Mouse (Mus musculus) spleen, adult 2 months (tissue): ENCODE data around the gene Eif4a2.

ENCODE experiments used
- CTCF ChIP-seq: fragments of 200-500 bp; IDR thresholded peaks from 2 replicates; pipeline ENCODE4 v1.5.1; 2011; ENCODE audit warnings: mild to moderate bottlenecking, inconsistent platforms; ENCODE audit not compliant: insufficient read depth, insufficient read length, insufficient replicate concordance; ENCODE audit errors: extremely low read depth
- POLR2A ChIP-seq: fragments of 200-500 bp; IDR thresholded peaks from 2 replicates; pipeline ENCODE4 v1.6.1; 2011; ENCODE audit warnings: low read depth, low read length, inconsistent platforms

DNA sequence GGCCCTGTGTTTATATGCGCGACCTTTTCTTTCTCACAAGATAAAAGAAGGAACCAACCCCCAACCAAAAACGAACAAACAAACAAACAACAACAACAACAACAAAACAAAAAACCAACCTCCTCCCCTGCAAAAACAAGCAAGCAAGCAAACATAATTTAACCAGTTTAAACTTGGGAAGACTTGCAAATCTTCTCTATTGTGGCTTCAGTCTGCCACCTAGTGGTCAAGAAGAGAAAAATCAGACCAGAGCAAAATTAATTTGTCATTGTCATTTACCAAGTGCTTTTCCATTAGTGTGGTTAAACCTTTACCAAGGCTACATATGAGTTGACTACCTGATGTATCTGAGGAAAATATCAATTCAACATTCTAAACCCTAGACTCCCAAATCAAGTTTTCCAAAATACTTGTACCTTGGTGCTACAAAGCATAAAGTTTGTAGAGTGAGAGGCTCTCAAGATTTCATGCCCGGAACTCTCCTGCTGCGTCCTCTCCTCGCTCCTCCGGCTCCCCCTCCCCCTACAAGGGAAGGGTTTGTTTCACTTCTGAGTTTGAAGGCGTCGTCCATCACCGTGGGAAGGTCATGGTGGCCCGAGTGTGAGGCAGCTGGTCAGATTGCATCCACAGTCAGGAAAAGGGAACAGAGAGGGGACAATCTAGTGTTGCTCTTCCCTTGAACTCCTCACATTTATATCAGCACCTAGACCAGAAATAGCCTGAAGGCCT is 28.3 kb downstream of the Eif4a2 start:
- no peak for TF ChIP-seq POLR2A
- no peak for TF ChIP-seq CTCF
